Mouse (Mus musculus): ENCODE measurements around the gene Prex1.

GRCm38 (mm10) chr2:166521461-166521860, 192.2 kb downstream of the Prex1 start:
- TF ChIP-seq CTCF (IDR thresholded peaks at IDR 0.05; ENCODE audit: control insufficient read depth, insufficient read depth, low read length) (no peak), POLR2A (IDR thresholded peaks at IDR 0.05; ENCODE audit: borderline replicate concordance, control insufficient read depth, low read depth, low read length) (no peak)

Data from bone marrow, adult 2 months (tissue).